Mouse (Mus musculus): ENCODE measurements around the gene Isg20l2.

DNA sequence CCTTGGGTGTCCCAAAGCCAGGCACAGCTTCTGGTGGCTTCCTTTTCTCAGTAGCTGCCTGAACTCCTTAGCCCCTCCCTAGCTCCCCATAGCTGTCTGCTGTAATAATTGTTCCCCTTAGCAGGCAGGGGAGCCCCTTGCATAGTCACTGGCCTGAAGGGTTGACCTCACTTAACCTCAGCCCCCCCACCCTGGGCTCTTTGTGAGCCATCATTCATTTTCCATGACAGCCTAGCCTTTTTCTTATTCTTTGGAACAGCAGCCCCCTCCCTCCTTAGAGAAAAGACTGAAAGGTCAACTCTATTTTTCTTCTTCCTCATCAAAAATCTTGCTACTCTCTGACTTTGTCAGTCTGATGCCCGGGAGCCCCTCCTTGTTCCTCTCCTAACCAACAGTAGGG is 28.9 kb downstream of the Isg20l2 start:
- TF ChIP-seq CTCF (IDR thresholded peaks at IDR 0.05; ENCODE audit: insufficient read depth, low read length) (no peak), POLR2A (IDR thresholded peaks at IDR 0.05; ENCODE audit: borderline replicate concordance, extremely low read depth, low read depth, low read length) (no peak)

Measured in lung, adult 2 months (tissue).